Mouse (Mus musculus): ENCODE measurements around the gene Trpm2.
A peak's percentile ranks its signal among the peaks of the same experiment; 100 is the strongest.
"Not testable (repeated sequence)": the region's sequence is repeated elsewhere in the genome, so short reads cannot be mapped to it uniquely, and the experiment has no call there.

The Trpm2 gene

GRCm38 (mm10) chr10:77978351-77979350 is 8.3 kb upstream of the Trpm2 start, which contains the start of gene 1810043G02Rik:
TSS of gene 1810043G02Rik (plus strand) at chr10:77978524.
- DNase-seq (ENCODE audit: low spot score in 2 of 2): peak; percentile 93 to 99

DNA sequence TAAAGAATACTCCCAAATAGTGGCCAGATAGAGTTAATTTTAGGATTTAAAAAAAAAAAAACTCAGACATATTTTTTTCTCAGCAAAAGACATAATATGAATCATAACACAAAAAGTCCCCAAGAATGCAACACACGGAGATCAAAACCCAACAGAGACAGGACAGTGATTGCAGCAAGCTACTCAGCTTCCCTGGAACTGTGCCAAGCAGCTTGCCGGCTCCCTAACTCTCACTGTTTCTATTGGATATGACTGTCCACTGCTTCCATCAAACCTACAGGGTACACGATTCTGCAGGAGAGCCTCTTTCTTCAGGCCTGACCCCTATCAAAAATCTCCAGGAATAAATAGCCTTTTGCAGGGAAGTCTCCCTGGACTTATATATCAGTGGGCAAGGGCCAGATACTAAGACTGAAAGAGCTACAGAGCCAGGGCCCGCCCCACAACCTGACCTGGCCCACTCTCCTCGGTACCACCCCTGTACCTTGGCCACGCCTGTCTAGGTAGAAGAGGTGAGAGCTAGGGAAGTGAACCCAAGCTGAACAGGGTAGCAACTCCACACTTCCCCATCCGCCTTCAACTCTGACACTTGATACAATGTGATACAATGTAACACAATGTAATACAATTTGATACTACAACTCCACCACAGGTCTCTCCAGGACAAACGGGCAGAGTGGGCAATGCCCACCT is 6.2 kb upstream of the Trpm2 start:
- no peak for DNase-seq (ENCODE audit: low spot score in 2 of 2)

DNA sequence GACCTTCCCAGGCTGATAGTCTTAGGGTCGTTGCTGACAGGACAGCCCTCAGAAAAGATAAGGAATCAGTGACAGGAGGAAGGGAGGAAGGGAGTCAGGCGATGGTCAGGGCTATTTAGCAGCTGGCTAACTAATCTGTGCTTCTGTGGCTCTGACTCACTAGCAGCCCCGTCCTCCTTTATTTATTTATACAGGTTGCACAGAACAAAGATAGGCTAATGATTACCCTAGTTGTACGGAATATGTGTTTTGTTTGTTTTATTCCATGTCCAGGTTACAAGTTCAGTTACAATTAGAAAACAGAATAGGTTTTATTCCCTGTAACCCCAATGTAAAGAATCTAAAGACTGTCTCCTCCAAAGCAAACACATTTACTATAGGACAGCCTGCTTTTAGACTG is 5.3 kb upstream of the Trpm2 start:
- DNase-seq (ENCODE audit: low spot score in 2 of 2): no peak

- DNase-seq (ENCODE audit: low spot score in 2 of 2): no peak
Measured at GRCm38 (mm10) chr10:77974811-77975210, 4.4 kb upstream of the Trpm2 start.

DNA sequence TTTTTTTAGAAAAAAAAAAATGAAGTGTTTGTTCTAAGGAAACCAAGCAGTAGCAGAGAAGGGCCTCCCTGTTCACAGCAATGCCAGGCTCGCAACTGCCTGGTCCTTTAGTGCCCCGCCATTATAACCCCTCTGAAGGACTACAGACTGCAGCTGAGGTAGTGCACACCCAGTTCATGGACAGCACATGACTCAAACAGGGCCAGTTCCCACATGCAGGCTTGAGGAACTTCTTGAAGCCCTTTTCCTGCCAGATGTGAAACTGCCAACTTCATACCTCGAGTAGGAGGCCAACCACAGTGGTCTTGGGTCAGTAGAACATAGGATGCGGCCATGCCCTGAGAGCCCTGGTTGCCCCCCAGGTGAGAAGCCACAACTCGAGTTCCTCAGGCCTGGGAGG is 4.0 kb upstream of the Trpm2 start:
- no peak for DNase-seq (ENCODE audit: low spot score in 2 of 2)

DNA sequence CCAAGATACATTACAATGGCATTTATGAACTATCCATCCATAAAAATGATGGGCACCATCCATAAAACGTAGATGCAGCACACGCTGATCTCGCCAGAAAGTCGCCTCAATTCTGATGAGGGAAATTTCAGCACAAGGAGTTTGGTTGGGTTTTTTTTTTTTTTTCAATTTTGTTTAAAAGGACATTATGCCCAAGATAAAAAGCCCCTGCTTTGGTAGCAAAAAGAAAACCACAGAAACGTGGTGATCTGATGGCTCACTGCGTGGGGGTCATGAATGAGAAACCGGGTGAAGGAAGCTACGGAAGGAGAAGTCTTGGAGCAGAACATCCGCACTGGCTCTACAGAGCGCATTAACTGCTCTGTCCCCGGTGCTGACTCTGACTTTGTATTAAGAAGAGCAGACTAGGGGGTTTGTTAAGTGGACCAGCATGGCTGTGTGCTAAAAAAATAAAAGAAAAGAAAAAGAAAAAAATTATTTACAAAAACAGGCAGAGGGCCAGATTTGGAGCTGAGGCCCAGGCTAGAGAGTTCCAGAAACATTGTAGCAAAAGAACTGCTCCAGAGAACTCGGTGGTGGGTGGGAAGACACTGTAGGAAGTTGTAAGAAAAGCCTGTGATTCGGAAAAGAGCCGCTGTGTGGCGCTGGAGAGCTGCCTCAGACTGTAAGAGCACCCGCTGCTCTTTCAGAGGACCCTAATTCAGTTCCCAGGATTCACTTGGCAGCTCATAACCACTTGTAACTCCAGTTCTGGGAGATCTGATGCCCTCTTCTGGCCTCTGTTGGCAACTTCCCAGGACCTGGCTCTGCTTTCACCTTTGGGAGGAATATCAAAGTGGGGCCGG is 1.6 kb upstream of the Trpm2 start:
- DNase-seq (ENCODE audit: low spot score in 2 of 2): peak in 1 of 2 experiments; percentile 71

DNA sequence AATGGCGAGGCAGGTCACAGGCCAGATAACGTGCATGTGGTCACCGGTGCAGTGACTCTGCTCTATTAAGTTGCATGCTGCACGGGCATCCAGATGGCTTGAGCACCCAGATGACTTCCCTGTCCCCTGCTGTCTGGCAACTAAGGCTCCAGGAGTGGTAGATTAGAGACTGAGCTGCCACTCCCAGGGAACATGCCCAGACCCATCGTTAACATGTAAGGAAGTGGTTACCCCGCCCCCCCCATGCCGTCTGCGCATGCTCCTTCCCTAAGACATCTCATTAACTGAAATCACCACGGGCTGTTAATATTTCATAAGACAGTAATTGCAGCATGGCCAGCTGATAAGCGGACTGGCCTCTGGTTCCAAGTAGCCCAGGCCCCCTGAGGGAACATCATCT is 828 bp upstream of the Trpm2 start:
- no peak for DNase-seq (ENCODE audit: low spot score in 2 of 2)

- DNase-seq (ENCODE audit: low spot score in 2 of 2): no peak
Measured at GRCm38 (mm10) chr10:77969973-77970325, 414 bp downstream of the Trpm2 start.

GRCm38 (mm10) chr10:77969274-77969972 is 940 bp downstream of the Trpm2 start:
- peak in 1 of 2 experiments; percentile 77 for DNase-seq (ENCODE audit: low spot score in 2 of 2)

DNA sequence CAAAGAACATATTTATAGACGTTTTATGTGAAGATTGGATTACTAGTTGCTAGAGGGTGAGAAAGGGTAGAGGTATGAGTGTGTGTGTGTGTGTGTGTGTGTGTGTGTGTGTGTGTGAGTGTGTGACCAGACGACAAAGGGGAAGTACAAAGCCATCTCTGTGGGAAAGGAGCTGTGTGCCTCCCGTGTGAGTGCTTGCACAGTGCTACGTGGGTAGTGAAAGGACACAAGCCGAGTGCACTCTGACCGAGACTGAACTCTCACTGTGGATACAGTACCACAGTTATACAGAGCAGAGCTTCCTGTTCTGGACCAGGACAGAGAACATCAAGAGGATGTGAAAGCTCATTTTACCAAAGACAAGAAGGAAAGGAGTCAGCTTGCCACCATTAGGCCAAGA is 6.4 kb downstream of the Trpm2 start:
- DNase-seq (ENCODE audit: low spot score in 2 of 2): no peak

- DNase-seq (ENCODE audit: low spot score in 2 of 2): no peak
Measured at GRCm38 (mm10) chr10:77962725-77963124, 7.6 kb downstream of the Trpm2 start.

GRCm38 (mm10) chr10:77950468-77950867 is 19.9 kb downstream of the Trpm2 start:
- not testable (repeated sequence) for DNase-seq (ENCODE audit: low spot score in 2 of 2)

DNA sequence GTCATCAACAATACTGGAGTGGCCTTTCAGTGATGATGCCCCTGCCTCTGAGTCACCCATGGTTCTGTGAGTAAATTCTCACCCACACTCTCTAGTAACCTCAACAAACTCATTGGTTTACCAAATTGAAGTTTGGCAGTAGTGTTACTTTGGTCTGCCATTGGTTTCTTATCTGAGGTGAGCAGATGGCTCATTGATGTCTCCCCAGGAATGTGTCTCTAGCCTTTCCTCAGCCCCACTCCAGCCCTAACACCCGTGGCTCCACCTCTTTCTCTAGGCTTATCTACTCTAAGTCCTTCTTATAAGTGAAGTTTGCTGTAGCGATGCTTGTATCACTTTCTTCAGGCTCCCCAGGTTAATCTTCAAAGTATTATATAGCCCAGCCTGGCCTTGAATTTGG is 30.7 kb downstream of the Trpm2 start:
- DNase-seq (ENCODE audit: low spot score in 2 of 2): no peak

- no peak for DNase-seq (ENCODE audit: low spot score in 2 of 2)
Measured at GRCm38 (mm10) chr10:77927375-77927774, 43.0 kb downstream of the Trpm2 start.

- peak in 1 of 2 experiments; percentile 59 for DNase-seq (ENCODE audit: low spot score in 2 of 2)
Measured at GRCm38 (mm10) chr10:77926140-77926539, 44.2 kb downstream of the Trpm2 start.

DNA sequence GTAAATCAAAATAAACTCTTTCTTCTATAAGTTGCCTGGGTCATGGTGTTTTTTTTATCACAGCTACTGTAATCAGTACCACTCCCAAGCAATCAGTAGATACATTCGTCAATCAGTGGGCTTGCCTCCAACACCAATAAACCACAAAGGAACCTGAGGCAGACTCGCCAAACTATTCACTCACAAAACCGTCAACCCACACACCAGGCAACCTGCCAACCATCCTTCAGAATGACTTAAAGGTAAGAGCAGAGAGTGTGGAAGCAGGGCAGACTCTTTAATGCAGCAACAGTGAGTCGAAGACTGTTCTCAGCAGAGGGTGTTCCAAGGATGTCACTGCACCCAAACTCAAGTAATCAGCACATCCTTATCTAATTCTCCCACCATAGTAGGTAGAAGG is 47.7 kb downstream of the Trpm2 start:
- peak in 1 of 2 experiments; percentile 61 for DNase-seq (ENCODE audit: low spot score in 2 of 2)

GRCm38 (mm10) chr10:77921009-77921408 is 49.4 kb downstream of the Trpm2 start:
- peak in 1 of 2 experiments; percentile 41 for DNase-seq (ENCODE audit: low spot score in 2 of 2)

DNA sequence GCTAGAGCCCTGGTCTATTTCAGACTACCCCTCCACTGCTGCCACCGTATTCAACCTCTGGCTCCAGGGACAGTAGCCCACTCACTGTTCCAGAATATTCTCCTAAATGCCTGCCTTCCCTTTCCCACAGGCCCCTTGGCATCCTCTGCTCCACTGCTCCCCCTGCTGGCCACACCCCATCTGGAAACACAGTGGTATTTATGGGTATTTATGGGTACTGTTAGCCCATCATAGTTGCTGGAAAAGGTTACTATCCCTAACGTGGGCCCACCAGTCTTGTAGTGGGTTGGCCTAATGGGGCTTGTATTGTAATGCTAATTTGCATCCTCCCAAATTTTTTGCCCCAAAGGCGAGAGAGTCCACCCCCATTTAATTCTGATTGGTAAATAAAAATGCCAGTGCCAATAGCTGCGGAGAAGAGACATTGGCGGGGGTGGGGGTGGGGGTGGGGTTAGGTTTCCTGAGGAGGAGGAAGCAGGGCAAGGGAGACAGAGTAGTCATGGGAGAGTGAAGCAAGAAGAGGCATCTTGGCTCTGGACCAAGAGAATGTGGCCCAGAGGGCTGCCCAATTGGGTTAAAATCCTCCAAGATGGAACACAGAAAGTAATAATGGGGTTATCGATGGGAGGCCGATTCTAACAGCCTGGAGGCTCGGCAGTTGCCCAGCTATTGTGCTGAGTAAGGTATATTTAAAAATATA is 53.6 kb downstream of the Trpm2 start:
- DNase-seq (ENCODE audit: low spot score in 2 of 2): peak in 1 of 2 experiments; percentile 60

- no peak for DNase-seq (ENCODE audit: low spot score in 2 of 2)
Measured at GRCm38 (mm10) chr10:77913292-77913691, 57.1 kb downstream of the Trpm2 start.

DNA sequence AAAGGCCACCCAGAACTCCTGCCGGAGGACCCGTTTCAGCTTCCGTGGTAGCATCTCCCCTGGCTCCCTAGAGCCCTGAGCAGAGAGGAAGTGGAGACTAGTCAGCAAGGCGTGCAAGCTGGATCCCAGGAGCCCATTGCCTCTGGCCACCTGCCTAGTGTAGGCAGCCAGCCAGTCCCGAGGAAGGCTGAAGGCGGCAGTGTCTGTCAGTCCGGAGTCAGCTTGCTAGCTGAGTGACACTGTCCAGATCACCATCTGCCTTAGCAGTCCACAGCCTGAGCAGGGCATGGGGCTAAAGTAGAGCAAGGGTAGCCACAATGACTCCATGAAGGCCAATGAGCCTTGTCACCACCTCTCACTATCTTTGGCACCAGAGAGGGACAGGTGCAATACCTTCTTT is 57.8 kb downstream of the Trpm2 start:
- no peak for DNase-seq (ENCODE audit: low spot score in 2 of 2)
